Mouse (Mus musculus) liver, embryonic 15.5 days (tissue): ENCODE results near the gene Rab27a. TPM values are rescaled to one million over a fixed set of nuclear protein-coding genes. Genes with fewer than 3 reads are reported as not detected.

Experiments used
- ATAC-seq: fragments of 200-750 bp; cut with Nextera tagmentation; 2 replicates; pipeline ENCODE4 v1.8.0; 2017; ENCODE audit warnings: moderate number of reproducible peaks, mild to moderate bottlenecking, moderate library complexity; ENCODE audit not compliant: insufficient read depth
- H3K27ac ChIP-seq: fragments of 300-500 bp; sonication (generic); replicated peaks from 2 replicates; pipeline ENCODE4 v1.5.1; 2015; ENCODE audit warnings: mild to moderate bottlenecking, inconsistent platforms
- H3K27me3 ChIP-seq: fragments of 300-500 bp; sonication (generic); 2 replicates; pipeline ENCODE4 v1.6.1; 2015; ENCODE audit warnings: mild to moderate bottlenecking, inconsistent platforms
- H3K36me3 ChIP-seq: fragments of 300-500 bp; sonication (generic); replicated peaks from 2 replicates; pipeline ENCODE4 v1.6.1; 2015; ENCODE audit warnings: moderate library complexity, mild to moderate bottlenecking, inconsistent platforms
- H3K4me1 ChIP-seq: fragments of 300-500 bp; sonication (generic); replicated peaks from 2 replicates; pipeline ENCODE4 v1.6.1; 2015; ENCODE audit warnings: inconsistent platforms
- H3K4me2 ChIP-seq: fragments of 300-500 bp; sonication (generic); 2 replicates; pipeline ENCODE4 v1.6.1; 2015; ENCODE audit warnings: moderate library complexity, mild to moderate bottlenecking, inconsistent platforms
- H3K4me3 ChIP-seq: fragments of 300-500 bp; sonication (generic); replicated peaks from 2 replicates; pipeline ENCODE4 v1.5.1; 2015; ENCODE audit warnings: mild to moderate bottlenecking, inconsistent platforms
- H3K9ac ChIP-seq: fragments of 300-500 bp; sonication (generic); 2 replicates; pipeline ENCODE4 v1.6.1; 2015; ENCODE audit warnings: moderate library complexity, mild to moderate bottlenecking, inconsistent platforms
- H3K9me3 ChIP-seq: fragments of 300-500 bp; sonication (generic); replicated peaks from 2 replicates; pipeline ENCODE4 v1.6.1; 2016; ENCODE audit warnings: inconsistent platforms
- WGBS: fragments of 180-500 bp; shearing (Covaris S2); methylation state at CpG from one replicate; pipeline ENCODE4 v1.1.7; 2015; ENCODE audit warnings: mixed read lengths; ENCODE audit not compliant: insufficient replicate concordance; 5-methylcytosine and 5-hydroxymethylcytosine counted together
- polyA plus RNA-seq: library from polyadenylated mRNA; unstranded; fragments of >200 nt; fragmentation: Nextera tagmentation; extraction: Ambion mirVana; gene quantifications from 2 replicates; pipeline ENCODE4 v1.2.1, GENCODE M21; 2015

Rab27a gene
- polyA plus RNA-seq, 1 experiment from 2014 or later, result 6.6 TPM

DNA sequence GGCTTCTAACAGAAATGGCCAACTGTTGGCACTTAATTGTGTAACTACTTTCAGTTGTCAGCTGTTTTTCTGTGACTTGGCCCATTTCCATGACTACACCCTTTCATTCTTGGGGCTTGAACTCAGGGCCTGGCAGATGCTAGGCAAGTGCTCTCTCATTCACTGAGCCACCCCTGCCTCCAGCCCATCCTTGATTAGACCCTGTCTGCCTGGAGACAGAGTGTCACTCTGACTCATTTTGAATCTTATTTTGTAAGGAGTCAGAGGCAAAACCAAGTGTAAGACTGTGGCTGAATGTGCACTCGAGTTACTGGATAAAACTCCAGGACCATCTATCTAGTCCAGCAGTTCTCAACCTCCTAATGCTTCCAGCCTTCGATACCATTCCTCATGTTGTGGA is 3.3 kb downstream of the Rab27a start:
- no peaks in the 10 kb centered on the region for H3K9me3 ChIP-seq
- no peak overlapping the region for H3K27ac ChIP-seq
- H3K4me1 ChIP-seq, result peaks cover 20% of the 10 kb centered on the region
- H3K4me2 ChIP-seq, result no peak overlapping the region
- no peak overlapping the region for H3K9ac ChIP-seq
- H3K4me3 ChIP-seq, result no peak overlapping the region
- 65% methylated on average over 2 of the region's 2 CpGs for WGBS
- H3K27me3 ChIP-seq, result no peaks in the 10 kb centered on the region
- no peaks in the 10 kb centered on the region for H3K36me3 ChIP-seq
- no peak for ATAC-seq

DNA sequence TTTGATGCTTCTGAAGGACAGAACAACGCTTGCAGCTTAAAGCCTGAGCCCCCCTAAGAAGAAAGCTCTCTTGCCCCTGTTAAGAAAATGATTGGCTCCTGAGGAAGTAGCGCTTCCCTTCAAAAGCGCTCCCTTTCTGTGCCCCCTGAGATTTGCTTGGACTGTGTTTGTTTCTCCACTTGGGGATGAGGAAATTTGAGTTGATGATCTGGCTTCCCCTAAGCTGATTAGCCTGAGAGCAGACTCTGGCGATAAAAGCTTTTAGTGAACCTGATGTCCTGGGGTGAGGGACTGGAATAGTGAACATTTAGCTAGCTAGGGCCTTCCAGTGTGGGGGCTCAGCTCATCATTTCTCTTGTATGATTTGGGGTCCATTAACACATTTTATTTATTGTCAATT is 4.3 kb downstream of the Rab27a start:
- 22% methylated on average over 4 of the region's 4 CpGs for WGBS
- no peak for ATAC-seq
- H3K9me3 ChIP-seq, result no peaks in the 10 kb centered on the region

DNA sequence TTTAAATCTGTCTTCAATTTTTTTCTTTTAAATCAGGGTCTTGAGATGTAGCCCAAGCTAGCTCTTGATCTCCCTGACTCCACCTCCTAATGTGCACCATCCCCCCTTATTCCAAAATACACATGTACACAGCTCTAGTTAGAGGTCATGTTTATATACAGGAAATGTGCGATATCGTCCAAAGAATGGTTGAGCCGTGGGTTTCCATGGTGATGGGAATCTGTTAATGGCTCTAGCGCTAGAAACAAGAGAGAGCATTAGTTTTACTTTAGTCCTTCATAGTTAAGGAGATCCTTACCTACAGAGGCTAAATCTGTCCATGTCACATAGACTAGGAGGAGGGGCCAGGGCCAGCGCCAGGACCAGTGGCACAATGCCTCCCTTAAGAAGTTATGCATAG is 5.2 kb downstream of the Rab27a start:
- ATAC-seq, result no peak
- H3K9me3 ChIP-seq, result no peaks in the 10 kb centered on the region
- 69% methylated on average over 5 of the region's 5 CpGs for WGBS

More for the DNA sequence above, 4.3 kb downstream of the Rab27a start:
- no peak overlapping the region for H3K27ac ChIP-seq
- no peaks in the 10 kb centered on the region for H3K36me3 ChIP-seq
- no peak overlapping the region for H3K4me2 ChIP-seq
- no peaks in the 10 kb centered on the region for H3K27me3 ChIP-seq
- H3K4me3 ChIP-seq, result no peak overlapping the region
- H3K9ac ChIP-seq, result no peak overlapping the region
- H3K4me1 ChIP-seq, result peaks cover 17% of the 10 kb centered on the region

DNA sequence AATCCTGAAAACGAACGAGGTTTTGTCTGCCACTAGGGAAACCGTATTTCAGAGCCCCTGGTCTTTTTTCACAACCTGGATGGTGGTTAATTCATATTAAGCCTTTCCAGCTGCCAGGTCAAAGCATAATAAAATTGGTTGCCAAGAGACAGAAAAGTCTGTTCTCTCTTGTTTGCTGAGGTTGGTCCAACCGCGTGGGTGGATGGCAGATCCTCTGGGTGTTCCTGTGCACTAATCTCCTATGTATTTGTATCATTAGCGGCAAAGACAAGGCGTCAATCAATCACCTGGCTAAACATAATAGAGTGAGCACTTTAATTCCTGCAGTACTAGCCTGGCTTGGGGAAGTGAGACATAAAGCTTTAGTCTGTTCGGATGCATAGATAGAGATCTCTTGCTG is 6.0 kb downstream of the Rab27a start:
- H3K4me1 ChIP-seq, result 0 out of 2 replicates have a peak, but pooled peaks cover 3% of the 10 kb centered on the region
- H3K4me3 ChIP-seq, result no peak overlapping the region
- no peaks in the 10 kb centered on the region for H3K36me3 ChIP-seq
- H3K27me3 ChIP-seq, result no peaks in the 10 kb centered on the region
- H3K9ac ChIP-seq, result no peak overlapping the region
- H3K27ac ChIP-seq, result no peak overlapping the region
- no peak overlapping the region for H3K4me2 ChIP-seq
- no peaks in the 10 kb centered on the region for H3K9me3 ChIP-seq
- 46% methylated on average over 8 of the region's 8 CpGs for WGBS
- no peak for ATAC-seq

More for the DNA sequence above, 5.2 kb downstream of the Rab27a start:
- Histone ChIP-seq H3K4me1 (peaks cover 8% of the 10 kb centered on the region; the same call in 1 of the 2 replicates), H3K4me3 (no peak overlapping the region), H3K9ac (no peak overlapping the region), H3K27me3 (no peaks in the 10 kb centered on the region), H3K27ac (no peak overlapping the region), H3K4me2 (no peak overlapping the region), H3K36me3 (no peaks in the 10 kb centered on the region)

DNA sequence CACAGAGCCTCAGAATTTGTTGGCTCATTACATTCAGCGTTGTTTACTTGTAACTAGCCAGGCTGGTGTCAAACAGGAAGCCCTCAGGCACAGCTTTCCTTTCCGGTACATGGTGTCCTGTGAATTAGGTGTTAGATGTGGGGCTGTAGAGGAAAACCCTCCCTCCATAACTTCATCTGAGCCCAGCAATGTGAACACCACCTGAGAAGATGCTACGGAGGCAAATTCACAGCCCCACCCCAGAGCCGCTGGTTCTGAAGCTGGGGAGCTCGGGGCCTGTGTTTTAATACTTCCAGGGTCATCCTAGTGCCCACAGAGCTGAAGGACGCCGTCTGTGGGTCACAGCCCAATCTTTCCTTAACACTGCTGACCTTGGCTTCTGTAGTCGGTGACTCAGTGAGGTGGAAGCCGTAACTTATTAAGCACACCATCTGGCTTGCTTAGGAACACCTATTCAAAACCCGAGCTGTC is 10.8 kb downstream of the Rab27a start:
- H3K4me1 ChIP-seq, result 0 out of 2 replicates have a peak, but pooled peaks cover 3% of the 10 kb centered on the region
- no peak for ATAC-seq
- WGBS, result 56% methylated on average over 10 of the region's 10 CpGs

DNA sequence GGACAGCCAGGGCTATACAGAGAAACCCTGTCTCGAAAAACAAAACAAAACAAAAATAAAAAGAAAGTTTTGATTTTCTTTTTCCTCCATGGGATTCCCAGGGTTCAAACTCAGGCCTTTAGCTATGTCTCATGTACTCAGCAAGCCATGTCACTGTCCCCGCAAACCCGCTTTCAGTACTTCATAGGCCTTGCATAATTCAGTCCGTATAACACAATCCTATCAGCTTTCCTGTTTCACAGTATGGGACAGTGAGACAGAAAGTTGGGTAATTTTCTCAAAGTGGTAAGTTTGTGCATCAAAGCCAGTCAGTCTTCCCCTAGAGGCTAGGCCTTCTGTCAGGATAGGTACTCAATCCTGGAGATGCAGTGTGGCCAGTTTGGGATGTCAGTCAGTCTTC is 14.6 kb downstream of the Rab27a start:
- H3K27ac ChIP-seq, result no peak overlapping the region
- no peak overlapping the region for H3K9ac ChIP-seq
- no peaks in the 10 kb centered on the region for H3K27me3 ChIP-seq
- no peak overlapping the region for H3K4me2 ChIP-seq
- no peak for ATAC-seq
- no peak overlapping the region for H3K4me3 ChIP-seq
- 63% methylated on average over 4 of the region's 4 CpGs for WGBS
- no peaks in the 10 kb centered on the region for H3K9me3 ChIP-seq
- no peaks in the 10 kb centered on the region for H3K36me3 ChIP-seq
- H3K4me1 ChIP-seq, result no peaks in the 10 kb centered on the region

More for the DNA sequence above, 10.8 kb downstream of the Rab27a start:
- no peak overlapping the region for H3K27ac ChIP-seq
- H3K36me3 ChIP-seq, result no peaks in the 10 kb centered on the region
- no peak overlapping the region for H3K4me3 ChIP-seq
- H3K4me2 ChIP-seq, result no peak overlapping the region
- no peaks in the 10 kb centered on the region for H3K27me3 ChIP-seq
- no peak overlapping the region for H3K9ac ChIP-seq
- no peaks in the 10 kb centered on the region for H3K9me3 ChIP-seq

DNA sequence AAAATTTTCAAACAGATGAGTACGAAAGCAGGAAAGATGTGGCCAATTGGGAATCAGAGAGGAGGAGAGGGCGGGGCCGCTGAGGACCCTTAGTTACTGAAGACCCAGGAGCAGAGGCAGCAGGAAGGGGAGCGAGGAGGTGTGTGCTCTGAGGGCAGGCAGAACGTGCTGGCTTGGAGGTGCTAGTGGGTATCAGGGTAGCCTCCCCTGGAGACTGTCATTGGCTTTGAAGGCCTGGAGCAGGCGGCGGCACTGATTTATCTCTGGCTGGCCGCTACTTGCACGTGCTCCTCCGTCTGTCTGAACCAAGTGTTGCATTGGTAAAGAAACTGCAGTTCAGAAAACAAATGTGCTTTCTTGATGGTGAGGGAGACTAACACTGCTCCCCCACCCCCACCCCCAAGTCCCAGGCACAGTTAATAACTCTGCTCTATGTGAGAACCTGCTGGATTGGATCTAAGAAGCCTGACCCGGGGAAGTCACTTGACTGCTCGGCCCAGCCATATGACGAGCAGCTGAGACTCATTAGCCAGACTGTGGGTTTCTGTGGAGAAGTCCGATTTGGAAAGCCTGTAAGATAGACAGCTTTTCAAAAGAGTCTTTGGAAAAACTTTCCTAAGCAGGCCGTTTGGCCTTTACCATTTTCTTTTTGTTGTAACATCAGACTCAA is 19.1 kb downstream of the Rab27a start:
- Histone ChIP-seq H3K4me3 (no peak overlapping the region), H3K9ac (no peak overlapping the region), H3K9me3 (no peaks in the 10 kb centered on the region), H3K4me1 (peaks cover 16% of the 10 kb centered on the region), H3K27ac (no peak overlapping the region), H3K4me2 (no peak overlapping the region), H3K27me3 (no peaks in the 10 kb centered on the region), H3K36me3 (no peaks in the 10 kb centered on the region)
- WGBS, result 62% methylated on average over 15 of the region's 15 CpGs
- ATAC-seq, result no peak

DNA sequence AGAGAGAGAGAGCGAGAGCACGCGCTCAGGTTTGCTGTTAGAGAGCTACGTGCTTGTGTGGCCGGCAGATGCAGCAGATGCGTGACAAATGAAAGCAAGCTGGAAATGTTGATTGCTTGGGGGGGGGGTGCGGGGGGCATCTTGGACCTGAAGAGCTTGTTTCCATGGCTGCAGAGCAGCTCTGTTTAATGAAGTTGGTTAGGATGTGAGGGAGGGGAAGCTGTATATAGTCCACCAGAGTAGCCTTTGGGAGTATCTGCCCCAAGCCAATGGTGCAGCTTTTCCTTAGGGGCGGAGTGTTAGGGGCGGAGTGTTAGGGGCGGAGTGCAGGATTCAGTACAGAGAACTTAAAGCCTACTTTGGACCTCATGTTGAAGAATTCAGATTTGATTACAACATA is 22.4 kb downstream of the Rab27a start:
- Histone ChIP-seq H3K9me3 (no peaks in the 10 kb centered on the region), H3K36me3 (no peaks in the 10 kb centered on the region), H3K27me3 (no peaks in the 10 kb centered on the region), H3K4me2 (peak overlapping the region; percentile 33; the same call in 1 of the 2 replicates), H3K27ac (no peak overlapping the region), H3K4me3 (0 out of 2 replicates have a peak overlapping the region, but pooled peaks have one; percentile 7), H3K4me1 (peaks cover 20% of the 10 kb centered on the region), H3K9ac (no peak overlapping the region)
- ATAC-seq, result no peak
- 24% methylated on average over 10 of the region's 10 CpGs for WGBS

DNA sequence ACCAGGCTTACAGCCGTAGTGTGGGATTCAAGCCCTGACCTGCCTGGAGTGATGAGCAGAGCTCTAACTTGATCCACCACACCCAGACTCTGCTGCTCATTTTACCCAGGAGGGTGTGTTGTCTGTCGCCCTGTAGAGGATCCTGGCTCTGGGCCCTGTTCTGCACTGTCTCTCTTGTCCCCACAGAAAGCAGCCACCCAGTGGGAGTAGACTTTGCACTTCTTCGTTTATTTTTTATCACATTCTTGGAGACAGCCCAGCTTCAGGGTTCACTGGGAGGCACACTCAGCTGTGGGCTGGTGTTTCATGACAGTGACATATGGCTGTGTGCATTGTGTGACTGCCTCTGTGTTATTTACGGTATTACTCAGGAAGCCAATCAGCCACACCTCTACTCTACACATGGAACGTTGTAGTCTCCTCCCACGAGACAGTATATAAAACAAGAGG is 23.6 kb downstream of the Rab27a start:
- Histone ChIP-seq H3K4me1 (peaks cover 20% of the 10 kb centered on the region), H3K4me2 (no peak overlapping the region), H3K4me3 (no peak overlapping the region), H3K27ac (peak overlapping the region; percentile 51; the same call in 1 of the 2 replicates), H3K36me3 (no peaks in the 10 kb centered on the region), H3K27me3 (no peaks in the 10 kb centered on the region), H3K9ac (no peak overlapping the region), H3K9me3 (no peaks in the 10 kb centered on the region)
- 19% methylated on average over 6 of the region's 6 CpGs for WGBS
- peak; percentile 31 for ATAC-seq

DNA sequence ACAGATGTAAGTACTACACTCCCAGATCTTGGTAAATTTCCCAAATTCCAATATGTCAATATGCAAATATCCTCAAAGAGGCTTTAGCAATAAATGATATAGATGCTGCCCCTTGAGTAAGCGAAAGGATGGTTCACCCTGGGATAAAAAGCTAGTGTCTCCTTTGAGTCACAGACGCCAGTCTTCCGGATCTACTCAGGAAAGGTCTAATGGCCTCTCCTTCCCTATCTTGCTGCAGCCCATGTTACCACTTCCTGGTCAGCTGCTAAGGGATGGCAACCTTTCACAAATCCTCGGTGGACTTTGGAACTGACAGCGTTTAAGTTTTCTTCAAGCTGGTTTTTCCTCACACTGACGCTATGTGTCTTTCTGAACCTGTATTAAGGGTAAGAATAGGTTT is 24.0 kb downstream of the Rab27a start:
- H3K36me3 ChIP-seq, result no peaks in the 10 kb centered on the region
- peaks cover 20% of the 10 kb centered on the region for H3K4me1 ChIP-seq
- no peak overlapping the region for H3K9ac ChIP-seq
- no peak for ATAC-seq
- WGBS, result 24% methylated on average over 6 of the region's 6 CpGs
- no peak overlapping the region for H3K4me3 ChIP-seq
- no peaks in the 10 kb centered on the region for H3K9me3 ChIP-seq
- no peaks in the 10 kb centered on the region for H3K27me3 ChIP-seq
- H3K4me2 ChIP-seq, result no peak overlapping the region
- H3K27ac ChIP-seq, result no peak overlapping the region

DNA sequence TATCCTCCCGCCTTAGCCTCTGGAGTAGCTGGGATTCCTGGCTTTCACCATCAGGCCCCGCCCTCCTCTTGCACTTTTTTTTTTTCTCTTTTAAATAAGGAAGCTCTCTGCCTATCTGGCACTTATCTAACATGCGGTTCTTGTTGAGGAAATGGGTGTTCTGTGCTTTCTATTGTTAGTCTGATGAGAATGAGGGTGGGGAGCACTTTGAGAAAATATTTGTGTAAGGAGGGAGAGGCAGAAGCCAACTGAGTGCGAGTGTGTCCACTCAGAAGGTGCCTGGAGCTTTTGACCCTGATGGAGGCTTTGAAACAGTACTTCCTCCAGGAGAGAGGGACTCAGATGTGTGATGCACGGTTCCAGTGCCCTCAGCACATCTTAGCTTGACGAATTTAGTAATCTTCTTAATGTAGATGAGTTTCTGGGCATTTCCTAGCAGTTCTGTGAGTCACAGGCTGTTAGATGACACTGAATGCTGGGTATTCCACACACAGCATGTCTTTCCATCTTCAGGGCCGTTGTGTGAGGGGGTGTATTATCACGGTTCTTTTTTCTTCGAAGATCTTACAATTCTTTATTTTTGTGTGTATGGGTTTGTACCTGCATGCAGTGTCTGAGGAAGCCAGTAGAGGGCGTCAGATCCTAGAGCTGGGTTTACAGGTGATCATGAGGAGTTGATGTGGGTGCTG is 26.5 kb downstream of the Rab27a start:
- 29% methylated on average over 10 of the region's 10 CpGs for WGBS
- Histone ChIP-seq H3K4me3 (no peak overlapping the region), H3K27ac (no peak overlapping the region), H3K9ac (no peak overlapping the region), H3K4me2 (no peak overlapping the region), H3K36me3 (no peaks in the 10 kb centered on the region), H3K4me1 (peaks cover 20% of the 10 kb centered on the region), H3K27me3 (no peaks in the 10 kb centered on the region), H3K9me3 (no peaks in the 10 kb centered on the region)
- ATAC-seq, result no peak
